Mouse (Mus musculus): Measurements from ENCODE around the gene 2410137M14Rik.

GRCm38 (mm10) chr17:36938056-36938455, 43.0 kb downstream of the 2410137M14Rik start:
- no peak for TF ChIP-seq CTCF (IDR thresholded peaks at IDR 0.05; ENCODE audit: low read depth)
- no peak for TF ChIP-seq EP300 (optimal IDR thresholded peaks at IDR 0.05)

Data from stomach, postnatal 0 days (tissue).